Mouse (Mus musculus) spleen, adult 2 months (tissue): Measurements from ENCODE around the gene Lsg1. TPM values are rescaled to one million over a fixed set of nuclear protein-coding genes. Genes with fewer than 3 reads are reported as not detected.

Experiments
- DNase-seq, 2 experiments: peaks; one replicate each; pipeline versions ENCODE4 v3.0.0 to v3.0.0-alpha.2; 2012 to 2021; ENCODE audit warnings: low spot score in 2 of 2, low read depth in 1 of 2
- H3K27ac ChIP-seq: fragments of 200-500 bp; 2 replicates; pipeline ENCODE4 v1.5.1; 2012; ENCODE audit warnings: low read length, inconsistent platforms; ENCODE audit not compliant: insufficient read depth
- H3K27me3 ChIP-seq: fragments of 200-500 bp; 2 replicates; pipeline ENCODE4 v1.6.1; 2012; ENCODE audit warnings: mild to moderate bottlenecking, moderate library complexity, low read length, inconsistent platforms; ENCODE audit not compliant: control insufficient read depth, insufficient read depth
- H3K36me3 ChIP-seq: fragments of 200-500 bp; 2 replicates; pipeline ENCODE4 v1.6.1; 2012; ENCODE audit warnings: mild to moderate bottlenecking, low read length, inconsistent platforms; ENCODE audit not compliant: control insufficient read depth, insufficient read depth
- H3K4me1 ChIP-seq: fragments of 200-500 bp; 2 replicates; pipeline ENCODE4 v1.6.1; 2011; ENCODE audit warnings: inconsistent platforms; ENCODE audit not compliant: control insufficient read depth, insufficient read depth, insufficient read length
- H3K4me3 ChIP-seq: fragments of 200-500 bp; 2 replicates; pipeline ENCODE4 v1.5.1; 2011; ENCODE audit warnings: mild to moderate bottlenecking, inconsistent platforms; ENCODE audit not compliant: insufficient read depth, insufficient read length; ENCODE audit errors: extremely low read depth
- CTCF ChIP-seq: fragments of 200-500 bp; IDR thresholded peaks from 2 replicates; pipeline ENCODE4 v1.5.1; 2011; ENCODE audit warnings: mild to moderate bottlenecking, inconsistent platforms; ENCODE audit not compliant: insufficient read depth, insufficient read length, insufficient replicate concordance; ENCODE audit errors: extremely low read depth
- POLR2A ChIP-seq: fragments of 200-500 bp; IDR thresholded peaks from 2 replicates; pipeline ENCODE4 v1.6.1; 2011; ENCODE audit warnings: low read depth, low read length, inconsistent platforms
- WGBS: fragments of 180-500 bp; shearing (Covaris S2); methylation state at CpG from one replicate; pipeline ENCODE4 v1.1.7; 2018; 5-methylcytosine and 5-hydroxymethylcytosine counted together
- polyA plus RNA-seq: library from polyadenylated mRNA; depleted of rRNA; stranded (reverse); fragments of >200 nt; gene quantifications from 2 replicates; pipeline ENCODE4 v1.2.3, GENCODE M21; 2012

Lsg1 gene
- polyA plus RNA-seq, 1 experiment, result 9.6 TPM

- Histone ChIP-seq H3K36me3 (no peaks in the 10 kb centered on the region), H3K27ac (no peak overlapping the region), H3K4me1 (no peaks in the 10 kb centered on the region; the same call in 1 of the 2 replicates), H3K27me3 (no peaks in the 10 kb centered on the region), H3K4me3 (no peak overlapping the region)
- TF ChIP-seq CTCF (no peak), POLR2A (no peak)
- 75% methylated on average over 3 of the region's 3 CpGs for WGBS
- no peak for DNase-seq
Observed at GRCm38 (mm10) chr16:30595356-30595755, 8.0 kb upstream of the Lsg1 start.

GRCm38 (mm10) chr16:30591990-30592389 lies 4.6 kb upstream of the Lsg1 start:
- Histone ChIP-seq H3K4me1 (no peaks in the 10 kb centered on the region), H3K27ac (no peak overlapping the region), H3K36me3 (no peaks in the 10 kb centered on the region), H3K27me3 (no peaks in the 10 kb centered on the region), H3K4me3 (no peak overlapping the region)
- TF ChIP-seq CTCF (no peak), POLR2A (no peak)
- DNase-seq, result no peak
- WGBS, result 54% methylated on average over 3 of the region's 3 CpGs

GRCm38 (mm10) chr16:30590264-30591209 lies 3.1 kb upstream of the Lsg1 start:
- DNase-seq, result no peak
- no peak overlapping the region for H3K27ac ChIP-seq
- no peaks in the 10 kb centered on the region for H3K27me3 ChIP-seq
- H3K4me3 ChIP-seq, result no peak overlapping the region
- peaks cover 2% of the 10 kb centered on the region; the same call in 1 of the 2 replicates for H3K36me3 ChIP-seq
- H3K4me1 ChIP-seq, result peaks cover 3% of the 10 kb centered on the region; the same call in 1 of the 2 replicates
- 66% methylated on average over 7 of the region's 7 CpGs for WGBS
- no peak for TF ChIP-seq CTCF
- TF ChIP-seq POLR2A, result no peak

GRCm38 (mm10) chr16:30586935-30587493 lies 378 bp downstream of the Lsg1 start:
- peak overlapping the region; percentile 75 for H3K27ac ChIP-seq
- no peaks in the 10 kb centered on the region for H3K27me3 ChIP-seq
- H3K4me3 ChIP-seq, result peak overlapping the region; percentile 97
- no peak for TF ChIP-seq POLR2A
- TF ChIP-seq CTCF, result no peak
- peaks cover 3% of the 10 kb centered on the region; the same call in 1 of the 2 replicates for H3K4me1 ChIP-seq
- H3K36me3 ChIP-seq, result peaks cover 24% of the 10 kb centered on the region
- DNase-seq, result no peak
- 1% methylated on average over 19 of the region's 19 CpGs for WGBS

GRCm38 (mm10) chr16:30580765-30581164 lies 6.6 kb downstream of the Lsg1 start:
- Histone ChIP-seq H3K36me3 (peaks cover 61% of the 10 kb centered on the region), H3K27me3 (no peaks in the 10 kb centered on the region), H3K4me1 (no peaks in the 10 kb centered on the region), H3K27ac (no peak overlapping the region), H3K4me3 (no peak overlapping the region)
- no peak for TF ChIP-seq POLR2A
- no peak for TF ChIP-seq CTCF
- 98% methylated on average over 5 of the region's 5 CpGs for WGBS
- no peak for DNase-seq

- 95% methylated on average over 1 of the region's 1 CpGs for WGBS
- no peak overlapping the region for H3K4me3 ChIP-seq
- TF ChIP-seq POLR2A (no peak), CTCF (no peak)
- no peak overlapping the region for H3K27ac ChIP-seq
- H3K4me1 ChIP-seq, result no peaks in the 10 kb centered on the region
- no peak for DNase-seq
- peaks cover 52% of the 10 kb centered on the region for H3K36me3 ChIP-seq
- H3K27me3 ChIP-seq, result no peaks in the 10 kb centered on the region
Observed at GRCm38 (mm10) chr16:30576392-30576791, 11.0 kb downstream of the Lsg1 start.
